Mouse (Mus musculus): ENCODE measurements around the gene Cd99l2. TPM values are rescaled to one million over a fixed set of nuclear protein-coding genes. Genes with fewer than 3 reads are reported as not detected.

Gene Cd99l2
- polyA plus RNA-seq, 1 experiment: 41.5 TPM

GRCm38 (mm10) chrX:71467491-71467890, 25.2 kb downstream of the Cd99l2 start:
- no peak for DNase-seq (ENCODE audit: low spot score)

GRCm38 (mm10) chrX:71465417-71465816, 27.2 kb downstream of the Cd99l2 start:
- DNase-seq (ENCODE audit: low spot score): no peak

GRCm38 (mm10) chrX:71464138-71464826, 28.4 kb downstream of the Cd99l2 start:
- DNase-seq (ENCODE audit: low spot score): no peak

- no peak for DNase-seq (ENCODE audit: low spot score)
Measured at GRCm38 (mm10) chrX:71456078-71456737, 36.4 kb downstream of the Cd99l2 start.

- DNase-seq (ENCODE audit: low spot score): no peak
Measured at GRCm38 (mm10) chrX:71442916-71443315, 49.7 kb downstream of the Cd99l2 start.

- no peak for DNase-seq (ENCODE audit: low spot score)
Measured at GRCm38 (mm10) chrX:71439473-71439872, 53.2 kb downstream of the Cd99l2 start.

GRCm38 (mm10) chrX:71435542-71435941, 57.1 kb downstream of the Cd99l2 start:
- DNase-seq (ENCODE audit: low spot score): no peak

- no peak for DNase-seq (ENCODE audit: low spot score)
Measured at GRCm38 (mm10) chrX:71434860-71435259, 57.8 kb downstream of the Cd99l2 start.

- DNase-seq (ENCODE audit: low spot score): no peak
Measured at GRCm38 (mm10) chrX:71434448-71434847, 58.2 kb downstream of the Cd99l2 start.

- no peak for DNase-seq (ENCODE audit: low spot score)
Measured at GRCm38 (mm10) chrX:71430900-71431299, 61.7 kb downstream of the Cd99l2 start.

GRCm38 (mm10) chrX:71427491-71427890, 65.2 kb downstream of the Cd99l2 start:
- DNase-seq (ENCODE audit: low spot score): no peak

GRCm38 (mm10) chrX:71425746-71426519, 66.7 kb downstream of the Cd99l2 start:
- peak; percentile 64 for DNase-seq (ENCODE audit: low spot score)

- DNase-seq (ENCODE audit: low spot score): no peak
Measured at GRCm38 (mm10) chrX:71424852-71425251, 67.8 kb downstream of the Cd99l2 start.

GRCm38 (mm10) chrX:71413616-71414015, 79.0 kb downstream of the Cd99l2 start:
- no peak for DNase-seq (ENCODE audit: low spot score)

- no peak for DNase-seq (ENCODE audit: low spot score)
Measured at GRCm38 (mm10) chrX:71412776-71413175, 79.9 kb downstream of the Cd99l2 start.

- DNase-seq (ENCODE audit: low spot score): no peak
Measured at GRCm38 (mm10) chrX:71408386-71408785, 84.3 kb downstream of the Cd99l2 start.

- no peak for DNase-seq (ENCODE audit: low spot score)
Measured at GRCm38 (mm10) chrX:71406290-71406689, 86.4 kb downstream of the Cd99l2 start.

- no peak for DNase-seq (ENCODE audit: low spot score)
Measured at GRCm38 (mm10) chrX:71396326-71396725, 96.3 kb downstream of the Cd99l2 start.

GRCm38 (mm10) chrX:71381571-71381970, 111.1 kb downstream of the Cd99l2 start:
- DNase-seq (ENCODE audit: low spot score): no peak

- no peak for DNase-seq (ENCODE audit: low spot score)
Measured at GRCm38 (mm10) chrX:71378435-71378834, 114.2 kb downstream of the Cd99l2 start.

GRCm38 (mm10) chrX:71376781-71377180, 115.9 kb downstream of the Cd99l2 start:
- no peak for DNase-seq (ENCODE audit: low spot score)
